Mouse (Mus musculus) lung, embryonic 14.5 days (tissue): Measurements from ENCODE around the gene Gm37240. TPM values are rescaled to one million over a fixed set of nuclear protein-coding genes. Genes with fewer than 3 reads are reported as not detected.

Experiments
- ATAC-seq: fragments of 200-750 bp; cut with Nextera tagmentation; 2 replicates; pipeline ENCODE4 v1.8.0; 2017; ENCODE audit warnings: mild to moderate bottlenecking, moderate TSS enrichment, moderate library complexity; ENCODE audit not compliant: insufficient read depth
- DNase-seq: peaks from one replicate; pipeline ENCODE4 v3.0.0-alpha.2; 2015
- H3K27ac ChIP-seq: fragments of 300-500 bp; sonication (generic); 2 replicates; pipeline ENCODE4 v1.5.1; 2014; ENCODE audit warnings: low read depth, mild to moderate bottlenecking, moderate library complexity
- H3K27me3 ChIP-seq: fragments of 300-500 bp; sonication (generic); 2 replicates; pipeline ENCODE4 v1.6.1; 2014; ENCODE audit warnings: low read length, control low read depth; ENCODE audit not compliant: insufficient read depth
- H3K36me3 ChIP-seq: fragments of 300-500 bp; sonication (generic); 2 replicates; pipeline ENCODE4 v1.6.1; 2014; ENCODE audit warnings: control low read depth; ENCODE audit not compliant: insufficient read depth
- H3K4me1 ChIP-seq: fragments of 300-500 bp; sonication (generic); 2 replicates; pipeline ENCODE4 v1.6.1; 2014; ENCODE audit warnings: antibody characterized with exemption, control low read depth; ENCODE audit not compliant: insufficient read depth
- H3K4me2 ChIP-seq: fragments of 300-500 bp; sonication (generic); 2 replicates; pipeline ENCODE4 v1.6.1; 2014; ENCODE audit warnings: mild to moderate bottlenecking
- H3K4me3 ChIP-seq: fragments of 300-500 bp; sonication (generic); 2 replicates; pipeline ENCODE4 v1.5.1; 2014; ENCODE audit warnings: low read depth, low read length
- H3K9ac ChIP-seq: fragments of 300-500 bp; sonication (generic); 2 replicates; pipeline ENCODE4 v1.6.1; 2014
- H3K9me3 ChIP-seq: fragments of 300-500 bp; sonication (generic); 2 replicates; pipeline ENCODE4 v1.6.1; 2016; ENCODE audit warnings: low read depth, low read length, control low read depth
- CTCF ChIP-seq: IDR thresholded peaks from 2 replicates; pipeline ENCODE4 v1.5.1; 2016; ENCODE audit warnings: antibody characterized with exemption, low read depth
- WGBS: fragments of 180-500 bp; shearing (Covaris S2); extraction: QIAGEN DNeasy Blood & Tissue Kit; methylation state at CpG from one replicate; pipeline ENCODE4 v1.1.7; 2014; 5-methylcytosine and 5-hydroxymethylcytosine counted together
- polyA plus RNA-seq: library from polyadenylated mRNA; unstranded; fragments of >200 nt; fragmentation: Nextera tagmentation; extraction: Ambion mirVana; gene quantifications from 2 replicates; pipeline ENCODE4 v1.2.1, GENCODE M21; 2014

Gm37240 gene
- polyA plus RNA-seq, 1 experiment from 2014 or later = 4.5 TPM

- Histone ChIP-seq H3K4me3 (no peak overlapping the region), H3K9me3 (no peaks in the 10 kb centered on the region), H3K4me2 (no peak overlapping the region), H3K9ac (no peak overlapping the region), H3K4me1 (no peaks in the 10 kb centered on the region), H3K27me3 (no peaks in the 10 kb centered on the region), H3K36me3 (no peaks in the 10 kb centered on the region), H3K27ac (no peak overlapping the region)
- TF ChIP-seq CTCF = no peak
- no peak for ATAC-seq
- 78% methylated on average over 8 of the region's 8 CpGs for WGBS
- DNase-seq = no peak
Measured at GRCm38 (mm10) chr3:85880068-85880467, 7.2 kb downstream of the Gm37240 start.

GRCm38 (mm10) chr3:85878911-85879310 is 8.4 kb downstream of the Gm37240 start:
- WGBS = 53% methylated on average over 5 of the region's 5 CpGs
- no peak for ATAC-seq
- Histone ChIP-seq H3K27ac (no peak overlapping the region), H3K9ac (no peak overlapping the region), H3K4me2 (no peak overlapping the region), H3K4me3 (no peak overlapping the region), H3K4me1 (no peaks in the 10 kb centered on the region), H3K9me3 (no peaks in the 10 kb centered on the region), H3K36me3 (no peaks in the 10 kb centered on the region), H3K27me3 (no peaks in the 10 kb centered on the region)
- no peak for TF ChIP-seq CTCF
- peak; percentile 9 for DNase-seq

- H3K4me1 ChIP-seq = no peaks in the 10 kb centered on the region
- no peak overlapping the region for H3K27ac ChIP-seq
- no peaks in the 10 kb centered on the region for H3K36me3 ChIP-seq
- H3K9ac ChIP-seq = no peak overlapping the region
- DNase-seq (no peak), ATAC-seq (no peak)
- H3K9me3 ChIP-seq = no peaks in the 10 kb centered on the region
- H3K4me2 ChIP-seq = no peak overlapping the region
- no peak for TF ChIP-seq CTCF
- H3K27me3 ChIP-seq = no peaks in the 10 kb centered on the region
- no peak overlapping the region for H3K4me3 ChIP-seq
- 21% methylated on average over 3 of the region's 3 CpGs for WGBS
Measured at GRCm38 (mm10) chr3:85863996-85864395, 23.3 kb downstream of the Gm37240 start.

- H3K27me3 ChIP-seq = no peaks in the 10 kb centered on the region
- no peak for ATAC-seq
- WGBS = 75% methylated on average over 2 of the region's 2 CpGs
Measured at GRCm38 (mm10) chr3:85862886-85863285, 24.4 kb downstream of the Gm37240 start.

GRCm38 (mm10) chr3:85860996-85861395 is 26.3 kb downstream of the Gm37240 start:
- H3K4me3 ChIP-seq = no peak overlapping the region
- no peaks in the 10 kb centered on the region; the same call in 1 of the 2 replicates for H3K4me1 ChIP-seq
- H3K9ac ChIP-seq = no peak overlapping the region
- no peaks in the 10 kb centered on the region for H3K36me3 ChIP-seq
- H3K27me3 ChIP-seq = no peaks in the 10 kb centered on the region
- H3K4me2 ChIP-seq = no peak overlapping the region
- no peak overlapping the region for H3K27ac ChIP-seq
- no peaks in the 10 kb centered on the region for H3K9me3 ChIP-seq
- TF ChIP-seq CTCF = no peak
- 76% methylated on average over 5 of the region's 5 CpGs for WGBS
- ATAC-seq = no peak
- DNase-seq = no peak

More at GRCm38 (mm10) chr3:85862886-85863285, 24.4 kb downstream of the Gm37240 start:
- Histone ChIP-seq H3K9me3 (no peaks in the 10 kb centered on the region), H3K36me3 (no peaks in the 10 kb centered on the region), H3K9ac (no peak overlapping the region), H3K27ac (no peak overlapping the region), H3K4me3 (no peak overlapping the region), H3K4me1 (no peaks in the 10 kb centered on the region; the same call in 1 of the 2 replicates), H3K4me2 (no peak overlapping the region)
- no peak for TF ChIP-seq CTCF
- no peak for DNase-seq

GRCm38 (mm10) chr3:85859311-85859710 is 28.0 kb downstream of the Gm37240 start:
- DNase-seq = no peak
- no peak overlapping the region for H3K4me2 ChIP-seq

GRCm38 (mm10) chr3:85858140-85859135 is 28.9 kb downstream of the Gm37240 start:
- Histone ChIP-seq H3K4me1 (no peaks in the 10 kb centered on the region; the same call in 1 of the 2 replicates), H3K4me2 (no peak overlapping the region), H3K9me3 (no peaks in the 10 kb centered on the region), H3K36me3 (no peaks in the 10 kb centered on the region), H3K4me3 (no peak overlapping the region), H3K9ac (no peak overlapping the region), H3K27me3 (no peaks in the 10 kb centered on the region), H3K27ac (peak overlapping the region; percentile 75; the same call in 1 of the 2 replicates)
- TF ChIP-seq CTCF = no peak
- WGBS = 49% methylated on average over 11 of the region's 11 CpGs
- DNase-seq (peak; percentile 16), ATAC-seq (no peak)

More at GRCm38 (mm10) chr3:85859311-85859710, 28.0 kb downstream of the Gm37240 start:
- H3K4me1 ChIP-seq = no peaks in the 10 kb centered on the region; the same call in 1 of the 2 replicates
- TF ChIP-seq CTCF = no peak
- no peak overlapping the region for H3K4me3 ChIP-seq
- peak overlapping the region; percentile 75; the same call in 1 of the 2 replicates for H3K27ac ChIP-seq
- ATAC-seq = no peak
- no peak overlapping the region for H3K9ac ChIP-seq
- no peaks in the 10 kb centered on the region for H3K27me3 ChIP-seq
- H3K36me3 ChIP-seq = no peaks in the 10 kb centered on the region
- 66% methylated on average over 6 of the region's 6 CpGs for WGBS
- H3K9me3 ChIP-seq = no peaks in the 10 kb centered on the region
